Mouse (Mus musculus) forebrain, embryonic 10.5 days (tissue): Measurements from ENCODE around the gene Tinag. TPM values are rescaled to one million over a fixed set of nuclear protein-coding genes. Genes with fewer than 3 reads are reported as not detected.
"Not testable (repeated sequence)": the region's sequence is repeated elsewhere in the genome, so short reads cannot be mapped to it uniquely, and the experiment has no call there.

ENCODE experiments used
- DNase-seq: peaks from one replicate; pipeline ENCODE4 v3.0.0-alpha.2; 2017; ENCODE audit warnings: low spot score; ENCODE audit errors: extremely low spot score
- H3K27ac ChIP-seq: fragments of 300-500 bp; sonication (generic); 2 replicates; pipeline ENCODE4 v1.5.1; 2016; ENCODE audit warnings: mild to moderate bottlenecking
- H3K27me3 ChIP-seq: fragments of 300-500 bp; sonication (generic); 2 replicates; pipeline ENCODE4 v1.6.1; 2016; ENCODE audit warnings: mild to moderate bottlenecking; ENCODE audit not compliant: poor library complexity, severe bottlenecking
- H3K36me3 ChIP-seq: fragments of 300-500 bp; sonication (generic); replicated peaks from 2 replicates; pipeline ENCODE4 v1.6.1; 2016; ENCODE audit warnings: mild to moderate bottlenecking, moderate library complexity
- H3K4me1 ChIP-seq: fragments of 300-500 bp; sonication (generic); 2 replicates; pipeline ENCODE4 v1.6.1; 2016
- H3K4me3 ChIP-seq: fragments of 300-500 bp; sonication (generic); 2 replicates; pipeline ENCODE4 v1.5.1; 2016; ENCODE audit warnings: mild to moderate bottlenecking, moderate library complexity
- H3K9me3 ChIP-seq: fragments of 300-500 bp; sonication (generic); 2 replicates; pipeline ENCODE4 v1.6.1; 2016; ENCODE audit warnings: mild to moderate bottlenecking, moderate library complexity
- WGBS: fragments of 180-500 bp; shearing (Covaris S2); methylation state at CpG from one replicate; pipeline ENCODE4 v1.1.7; 2016; 5-methylcytosine and 5-hydroxymethylcytosine counted together
- polyA plus RNA-seq: library from polyadenylated mRNA; unstranded; fragments of >200 nt; fragmentation: Nextera tagmentation; extraction: Ambion mirVana; gene quantifications from 2 replicates; pipeline ENCODE4 v1.2.1, GENCODE M21; 2016

Gene Tinag
- polyA plus RNA-seq: 0.41 and 0.71 TPM in 2 replicates

DNA sequence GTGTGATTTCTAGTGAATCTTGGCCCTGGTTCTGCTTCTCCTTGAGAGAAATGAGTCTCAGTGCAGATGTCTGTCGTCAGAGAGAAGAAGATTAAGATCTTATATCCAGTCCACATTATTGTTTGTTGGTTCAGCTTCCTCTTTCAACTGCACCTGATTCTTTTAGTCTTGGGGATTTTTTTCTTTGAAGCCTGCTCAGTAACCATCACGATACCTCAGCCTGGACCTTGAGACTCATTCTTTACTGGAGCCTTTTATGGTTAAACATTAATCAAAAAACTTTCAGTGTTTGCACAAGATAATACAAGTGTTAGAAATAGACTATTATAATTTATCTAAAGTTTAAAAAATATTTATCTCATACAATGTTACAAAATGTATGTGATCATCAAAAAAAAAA is at the start of gene Tinag:
TSS of gene Tinag (minus strand) at position 210 of the 400 bp plus-strand sequence.
- no peak for DNase-seq
- WGBS: 80% methylated on average over 2 of the region's 2 CpGs
- H3K27ac ChIP-seq: no peak within 1 kb of the TSS
- no peaks in the 10 kb centered on the region for H3K27me3 ChIP-seq
- H3K36me3 ChIP-seq: no peaks in the 10 kb centered on the region
- H3K4me3 ChIP-seq: no peak within 1 kb of the TSS
- H3K9me3 ChIP-seq: no peaks in the 10 kb centered on the region
- H3K4me1 ChIP-seq: no peaks in the 10 kb centered on the region

DNA sequence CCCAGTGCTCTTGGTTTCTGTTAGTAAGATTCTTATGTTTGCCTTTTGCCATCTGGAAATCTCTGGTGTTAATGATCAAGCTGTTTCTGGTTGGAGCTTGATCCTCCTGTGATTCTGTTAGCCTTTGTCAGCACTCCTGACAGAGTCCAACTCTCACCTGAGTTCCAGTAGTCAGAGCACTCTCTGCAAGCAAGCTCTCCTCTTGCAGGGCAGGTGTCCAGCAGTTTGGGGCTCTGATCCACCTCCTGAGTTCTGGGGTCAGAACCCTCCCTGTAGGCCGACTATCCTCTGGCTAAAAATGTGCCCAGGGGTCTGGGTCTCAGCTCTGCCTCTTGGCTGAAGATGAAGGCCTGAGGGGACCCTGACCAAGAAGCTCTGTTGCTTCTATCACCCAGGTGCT is 37.6 kb upstream of the Tinag start:
- H3K9me3 ChIP-seq, H3K27ac ChIP-seq, H3K27me3 ChIP-seq, H3K4me3 ChIP-seq, H3K4me1 ChIP-seq, H3K36me3 ChIP-seq, DNase-seq: not testable (repeated sequence)
- WGBS: 90% methylated on average over 1 of the region's 1 CpGs

DNA sequence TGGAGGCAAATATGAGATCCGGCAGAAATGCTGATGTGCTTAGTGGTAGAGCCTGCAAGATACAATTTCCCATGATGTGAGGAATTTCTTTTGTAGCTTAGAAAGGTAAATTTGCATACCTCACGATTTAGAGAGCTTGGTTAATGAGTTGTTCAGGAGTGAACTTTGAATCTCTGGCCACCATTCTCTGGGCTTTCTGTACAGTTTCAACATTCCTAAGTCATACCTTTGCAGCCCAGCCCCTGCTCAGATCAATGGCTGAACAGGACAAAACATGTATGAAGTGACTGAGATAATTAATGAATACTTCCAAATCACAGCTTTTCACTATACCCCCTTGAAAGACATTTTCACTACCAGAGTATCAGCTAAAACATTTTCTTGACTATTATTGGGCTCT is 26.1 kb upstream of the Tinag start:
- no peak overlapping the region for H3K27ac ChIP-seq
- H3K36me3 ChIP-seq: no peaks in the 10 kb centered on the region
- DNase-seq: no peak
- no peaks in the 10 kb centered on the region for H3K4me1 ChIP-seq
- WGBS: 76% methylated on average over 2 of the region's 2 CpGs
- no peak overlapping the region for H3K4me3 ChIP-seq
- H3K9me3 ChIP-seq: no peaks in the 10 kb centered on the region
- no peaks in the 10 kb centered on the region for H3K27me3 ChIP-seq

DNA sequence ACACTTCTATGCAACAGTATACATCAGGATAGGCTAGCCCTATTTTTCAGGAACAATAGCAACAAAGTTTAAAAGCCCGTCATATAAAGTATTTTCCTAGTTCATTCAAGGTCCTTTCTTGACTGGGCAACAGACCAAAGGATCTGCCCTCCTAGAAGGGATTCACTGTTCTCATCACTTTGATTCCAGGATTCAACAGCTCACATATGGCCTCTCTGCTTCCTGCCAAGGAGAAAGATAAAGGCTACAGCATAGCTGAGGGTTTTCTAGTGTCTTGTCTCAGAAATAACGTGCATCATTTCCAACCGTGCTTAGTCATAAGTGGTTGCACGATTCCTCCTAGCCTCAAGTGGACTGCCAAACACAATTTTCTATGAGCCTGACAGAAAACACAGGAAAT is 11.0 kb upstream of the Tinag start:
- 89% methylated on average over 4 of the region's 4 CpGs for WGBS
- H3K27me3 ChIP-seq: no peaks in the 10 kb centered on the region
- H3K27ac ChIP-seq: no peak overlapping the region
- no peaks in the 10 kb centered on the region for H3K4me1 ChIP-seq
- DNase-seq: no peak
- H3K36me3 ChIP-seq: no peaks in the 10 kb centered on the region
- H3K4me3 ChIP-seq: no peak overlapping the region
- no peaks in the 10 kb centered on the region for H3K9me3 ChIP-seq

DNA sequence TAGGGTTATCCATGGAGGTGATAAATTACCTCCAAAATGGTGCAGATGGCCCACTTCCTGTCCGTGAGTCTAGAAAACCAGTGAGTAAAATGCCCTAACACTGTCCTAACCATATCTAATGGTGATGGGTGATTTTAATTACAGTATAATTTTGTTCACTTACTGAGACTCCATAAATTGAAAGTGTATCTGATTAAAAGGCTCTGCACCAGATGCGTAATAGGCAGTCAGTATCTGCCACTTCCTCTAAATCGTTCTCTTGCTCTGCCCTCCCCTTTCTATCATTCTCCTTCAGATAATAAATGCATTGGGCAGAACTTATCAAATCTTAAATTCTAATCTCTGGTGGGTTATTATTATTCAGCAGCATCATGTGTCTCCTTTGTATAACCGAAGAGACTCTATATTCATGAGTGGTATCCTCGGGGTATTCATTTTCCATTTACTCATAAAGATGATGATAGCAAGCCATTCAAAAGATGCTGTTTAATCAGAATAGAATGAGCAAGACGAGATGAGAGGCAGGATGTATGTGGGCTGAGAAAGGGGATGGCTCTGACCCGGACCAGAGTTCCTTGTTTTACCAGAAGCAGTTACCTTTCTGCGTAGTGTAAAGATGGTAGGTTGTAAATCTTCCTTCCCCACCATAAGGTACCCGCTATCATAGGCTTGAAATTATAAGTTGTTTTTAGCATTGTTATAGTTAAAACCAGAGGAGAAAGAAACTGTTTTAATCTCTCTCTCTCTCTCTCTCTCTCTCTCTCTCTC is 9.0 kb upstream of the Tinag start:
- H3K9me3 ChIP-seq: no peaks in the 10 kb centered on the region
- H3K4me1 ChIP-seq: no peaks in the 10 kb centered on the region
- no peaks in the 10 kb centered on the region for H3K36me3 ChIP-seq
- DNase-seq: no peak
- 87% methylated on average over 9 of the region's 9 CpGs for WGBS
- H3K27me3 ChIP-seq: no peaks in the 10 kb centered on the region
- H3K27ac ChIP-seq: no peak overlapping the region
- H3K4me3 ChIP-seq: no peak overlapping the region

DNA sequence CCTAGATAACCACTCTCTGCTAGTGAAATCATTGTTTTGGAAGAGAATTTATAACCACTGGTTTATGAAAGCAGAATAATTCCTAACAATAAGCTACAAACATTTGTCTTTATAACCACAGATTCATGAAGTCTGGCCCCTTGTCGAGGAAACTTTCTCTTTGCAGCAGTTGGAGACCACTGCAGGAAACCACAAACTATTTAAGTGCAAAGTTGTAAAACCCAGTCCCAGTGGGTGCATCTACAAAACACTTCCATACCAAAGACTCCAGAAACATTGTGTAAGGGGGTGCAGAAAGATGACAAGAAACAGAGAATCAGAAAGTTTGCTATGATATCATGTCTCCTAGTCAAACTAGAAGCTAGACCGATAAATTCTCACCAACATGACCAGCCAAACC is 5.8 kb upstream of the Tinag start:
- Histone ChIP-seq H3K27ac (no peak overlapping the region), H3K36me3 (no peaks in the 10 kb centered on the region), H3K4me3 (no peak overlapping the region), H3K9me3 (no peaks in the 10 kb centered on the region), H3K27me3 (no peaks in the 10 kb centered on the region), H3K4me1 (no peaks in the 10 kb centered on the region)
- 83% methylated on average over 2 of the region's 2 CpGs for WGBS
- no peak for DNase-seq

DNA sequence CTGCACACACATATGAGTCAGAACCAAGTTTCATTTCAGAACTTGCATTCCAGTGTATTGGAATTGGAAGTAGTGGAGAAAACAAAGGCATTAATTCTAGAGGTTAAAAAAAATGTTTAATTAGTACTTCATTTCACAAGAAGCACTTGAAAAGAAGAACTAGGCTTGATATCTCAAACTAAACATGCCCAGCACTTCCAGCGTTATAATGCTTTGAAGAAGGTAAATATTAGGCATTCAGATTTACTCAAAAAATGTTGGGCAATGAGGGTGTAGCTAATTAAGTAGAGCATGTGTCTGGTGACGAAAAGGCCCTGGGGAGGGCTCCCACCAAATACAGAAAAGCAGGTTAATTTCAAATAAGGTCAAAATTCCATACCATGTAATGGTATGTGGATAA is 4.1 kb upstream of the Tinag start:
- no peaks in the 10 kb centered on the region for H3K27me3 ChIP-seq
- no peaks in the 10 kb centered on the region for H3K9me3 ChIP-seq
- H3K27ac ChIP-seq: no peak overlapping the region
- H3K4me1 ChIP-seq: no peaks in the 10 kb centered on the region
- no peak overlapping the region for H3K4me3 ChIP-seq
- 88% methylated on average over 2 of the region's 2 CpGs for WGBS
- DNase-seq: no peak
- no peaks in the 10 kb centered on the region for H3K36me3 ChIP-seq

DNA sequence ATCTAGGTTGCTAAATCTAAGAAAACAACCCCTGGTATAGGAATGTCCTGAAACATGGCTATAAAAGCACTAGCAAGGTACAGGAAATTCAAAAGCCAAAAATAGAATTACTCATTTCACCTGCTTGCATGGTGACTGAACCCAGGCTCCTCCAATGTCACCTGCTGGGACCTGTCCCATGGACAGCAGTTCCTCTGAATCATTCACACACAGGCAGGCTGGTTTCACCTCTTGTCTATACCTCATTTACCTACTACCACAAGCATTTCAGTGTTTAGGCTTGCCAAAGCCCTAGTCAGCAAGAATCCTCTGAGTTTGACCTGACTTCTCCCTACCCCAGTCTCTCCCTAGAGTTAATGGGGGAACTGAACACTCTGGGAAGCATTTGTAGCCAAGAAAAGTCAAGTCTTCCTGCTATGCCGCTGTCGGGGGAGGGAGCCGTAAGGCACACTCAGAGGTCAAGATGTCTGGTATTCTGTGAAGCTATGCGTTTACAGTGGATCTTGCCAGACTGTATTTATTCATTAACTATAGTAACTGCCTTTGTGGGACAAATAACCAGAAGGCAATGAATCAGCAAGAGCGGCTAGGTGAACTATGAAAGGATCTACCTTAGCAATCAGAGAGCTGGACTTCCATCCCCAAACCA is 597 bp upstream of the Tinag start:
- no peaks in the 10 kb centered on the region for H3K27me3 ChIP-seq
- DNase-seq: no peak

DNA sequence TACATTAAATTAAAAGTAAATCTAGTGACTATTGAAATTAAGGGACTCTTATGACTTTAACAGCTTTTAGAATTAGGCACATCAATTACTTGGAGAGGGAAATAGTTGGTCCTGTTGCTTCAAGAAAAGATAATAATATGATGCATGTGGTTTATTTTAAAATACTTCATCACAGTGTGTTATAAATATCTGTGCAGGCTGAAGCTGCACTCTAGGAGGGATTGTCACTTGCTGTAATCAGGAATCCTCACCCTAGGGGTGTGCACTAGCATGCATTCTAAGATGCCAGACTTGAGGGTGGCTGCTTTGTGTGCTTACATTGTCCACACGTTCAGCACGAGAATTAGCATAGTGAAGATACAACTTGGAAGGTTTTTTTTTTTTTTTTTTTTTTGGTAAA is 10.2 kb downstream of the Tinag start:
- no peak overlapping the region for H3K4me3 ChIP-seq
- no peaks in the 10 kb centered on the region for H3K9me3 ChIP-seq
- H3K36me3 ChIP-seq: no peaks in the 10 kb centered on the region
- 78% methylated on average over 2 of the region's 2 CpGs for WGBS
- DNase-seq: no peak
- H3K27ac ChIP-seq: no peak overlapping the region
- H3K4me1 ChIP-seq: no peaks in the 10 kb centered on the region
- H3K27me3 ChIP-seq: no peaks in the 10 kb centered on the region

More for the DNA sequence above, 597 bp upstream of the Tinag start:
- Histone ChIP-seq H3K27ac (no peak overlapping the region), H3K4me3 (no peak overlapping the region), H3K4me1 (no peaks in the 10 kb centered on the region), H3K9me3 (no peaks in the 10 kb centered on the region), H3K36me3 (no peaks in the 10 kb centered on the region)
- WGBS: 90% methylated on average over 5 of the region's 5 CpGs

DNA sequence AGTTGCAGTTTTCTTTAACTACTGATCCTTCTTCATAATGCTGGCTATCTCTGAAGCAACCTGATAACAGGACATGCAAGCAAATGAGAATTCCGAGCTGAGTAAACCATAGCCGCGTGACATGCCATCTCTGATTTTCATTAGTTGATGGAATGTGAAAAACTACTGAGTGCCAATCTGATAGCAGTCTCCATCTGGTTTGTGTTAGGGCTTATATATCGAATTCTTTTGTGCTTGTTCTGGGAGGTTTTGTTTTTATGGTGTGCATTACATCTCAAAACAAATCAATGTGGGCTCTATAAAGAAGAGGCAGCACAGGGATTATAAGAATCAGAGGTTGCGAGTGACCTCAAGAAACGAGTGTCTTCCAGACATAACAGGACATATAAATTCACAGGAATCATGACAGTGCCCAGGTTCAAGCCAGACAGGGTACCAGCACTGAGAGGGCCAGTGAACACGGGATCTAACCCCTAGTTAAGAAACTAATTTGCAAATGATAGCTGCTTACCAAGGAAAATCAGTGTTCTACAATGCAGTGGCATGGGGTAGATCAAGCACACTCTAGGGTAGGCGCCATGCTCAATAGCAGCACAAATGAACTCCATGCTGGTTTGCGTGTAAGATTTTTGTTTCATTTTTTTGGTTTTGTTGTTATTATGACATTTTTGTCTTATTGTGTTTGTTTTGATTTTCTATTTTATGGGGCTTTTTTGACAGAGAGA is 13.0 kb downstream of the Tinag start:
- peak; percentile 16 for DNase-seq
- Histone ChIP-seq H3K27ac (no peak overlapping the region), H3K4me3 (no peak overlapping the region), H3K36me3 (no peaks in the 10 kb centered on the region), H3K27me3 (no peaks in the 10 kb centered on the region), H3K9me3 (no peaks in the 10 kb centered on the region), H3K4me1 (no peaks in the 10 kb centered on the region)
- 67% methylated on average over 9 of the region's 9 CpGs for WGBS

DNA sequence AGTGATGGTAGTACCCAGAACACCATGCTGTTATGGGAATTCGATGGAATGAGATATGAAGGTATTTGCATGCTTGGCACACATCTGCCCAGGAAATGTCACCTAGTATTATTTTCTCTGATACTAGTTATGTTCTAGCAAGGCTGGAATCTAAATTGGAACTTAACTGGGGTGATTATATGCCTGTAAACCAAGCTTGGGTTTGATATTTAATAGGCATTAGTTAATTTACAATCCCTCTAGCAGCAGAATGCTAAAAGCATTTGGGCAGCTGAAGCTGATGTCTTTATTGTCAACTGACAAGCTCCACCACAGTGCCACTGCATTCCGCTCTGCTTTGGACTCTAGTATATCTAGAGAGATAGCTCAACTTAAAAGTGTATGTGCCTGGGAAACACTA is 20.3 kb downstream of the Tinag start:
- Histone ChIP-seq H3K4me3 (no peak overlapping the region), H3K27me3 (no peaks in the 10 kb centered on the region), H3K27ac (no peak overlapping the region), H3K9me3 (no peaks in the 10 kb centered on the region), H3K36me3 (no peaks in the 10 kb centered on the region), H3K4me1 (no peaks in the 10 kb centered on the region)
- WGBS: 92% methylated on average over 2 of the region's 2 CpGs
- no peak for DNase-seq

DNA sequence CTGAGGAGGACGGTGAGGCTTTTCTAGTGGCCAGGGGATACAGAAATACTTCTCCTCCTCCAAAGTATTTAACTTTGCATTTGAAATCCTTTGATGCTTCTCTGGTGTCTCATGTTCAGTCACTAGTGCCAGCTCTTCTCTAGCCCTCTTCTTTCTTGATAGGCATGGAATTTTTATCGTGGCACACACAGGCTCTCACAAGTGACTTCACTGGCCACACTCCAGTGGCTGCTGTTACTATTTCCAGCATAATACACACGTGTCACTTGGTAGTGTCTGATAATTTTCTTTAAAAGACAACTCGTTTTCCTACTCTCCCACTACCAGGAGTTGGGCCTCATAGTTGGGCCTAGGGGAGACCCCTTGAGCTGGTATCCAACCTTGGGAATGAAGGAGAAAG is 26.7 kb downstream of the Tinag start:
- DNase-seq: no peak
- H3K4me1 ChIP-seq: no peaks in the 10 kb centered on the region
- H3K9me3 ChIP-seq: no peaks in the 10 kb centered on the region
- H3K27ac ChIP-seq: no peak overlapping the region
- WGBS: 88% methylated on average over 4 of the region's 4 CpGs
- H3K4me3 ChIP-seq: no peak overlapping the region
- no peaks in the 10 kb centered on the region for H3K36me3 ChIP-seq
- H3K27me3 ChIP-seq: no peaks in the 10 kb centered on the region

DNA sequence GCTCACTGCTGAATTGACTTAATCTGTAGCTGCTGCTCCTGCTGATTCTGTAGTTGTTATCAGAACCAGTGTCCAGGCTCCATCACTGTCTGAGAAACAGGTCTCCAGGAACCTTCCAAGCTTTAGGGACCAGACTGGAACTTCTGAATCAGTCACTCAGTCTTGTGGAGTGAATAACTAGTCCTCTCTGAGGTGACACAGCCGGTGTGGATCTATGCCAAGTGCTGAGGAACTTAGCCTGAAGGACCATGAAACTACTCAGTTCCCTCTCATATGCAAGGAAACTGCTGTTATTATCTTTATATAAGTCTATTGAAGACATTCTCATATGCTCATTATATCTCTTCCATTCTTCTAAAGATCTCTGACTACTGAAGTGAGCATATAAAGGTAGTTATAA is 49.6 kb downstream of the Tinag start:
- DNase-seq: no peak
- no peaks in the 10 kb centered on the region for H3K27me3 ChIP-seq
- WGBS: 100% methylated on average over 1 of the region's 1 CpGs
- H3K4me3 ChIP-seq: no peak overlapping the region
- H3K36me3 ChIP-seq: no peaks in the 10 kb centered on the region
- H3K27ac ChIP-seq: no peak overlapping the region
- H3K9me3 ChIP-seq: no peaks in the 10 kb centered on the region
- no peaks in the 10 kb centered on the region for H3K4me1 ChIP-seq
